Mouse (Mus musculus): ENCODE data around the gene Ist1.

DNA sequence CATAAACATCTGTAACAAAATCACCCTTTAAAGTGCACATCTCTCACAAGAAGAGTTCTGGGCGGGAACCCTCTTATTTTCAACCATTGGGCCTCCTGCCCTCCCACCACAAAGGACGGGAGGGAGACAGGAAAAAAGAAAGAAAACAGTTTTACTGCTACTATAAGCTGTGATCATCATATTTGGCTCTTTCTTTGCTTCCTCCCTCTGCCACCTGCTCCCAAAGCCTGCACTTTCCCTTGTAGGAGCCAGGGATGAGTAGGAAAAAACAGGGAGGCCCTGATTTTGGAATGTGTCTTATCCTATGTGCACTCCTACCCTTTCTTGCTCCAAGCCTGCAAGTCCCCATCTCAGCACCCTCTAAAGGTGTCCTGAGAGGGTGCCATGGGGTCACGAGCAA is 38.0 kb upstream of the Ist1 start:
- TF ChIP-seq CTCF (IDR thresholded peaks at IDR 0.05; ENCODE audit: low read depth, low read length): no peak
- no peak for TF ChIP-seq POLR2A (IDR thresholded peaks at IDR 0.05; ENCODE audit: borderline replicate concordance, low read depth, low read length)

Data from bone marrow macrophage, adult 2 months (primary cell).